Mouse (Mus musculus): Measurements from ENCODE around the gene Txn2.

Gene Txn2

GRCm38 (mm10) chr15:77914507-77914906 lies 14.3 kb downstream of the Txn2 start:
- in situ Hi-C loops (cut with MboI; ENCODE audit: low pct_unique_long_range_greater_than_20kb in 1 of 2, low sequenced_read_pairs in 2 of 2, unreplicated experiment in 1 of 2) = no loop called here

GRCm38 (mm10) chr15:77913054-77913453 lies 15.8 kb downstream of the Txn2 start:
- in situ Hi-C loops (cut with MboI; ENCODE audit: low pct_unique_long_range_greater_than_20kb in 1 of 2, low sequenced_read_pairs in 2 of 2, unreplicated experiment in 1 of 2) = no loop called here

GRCm38 (mm10) chr15:77912585-77912984 lies 16.2 kb downstream of the Txn2 start:
- in situ Hi-C loops (cut with MboI; ENCODE audit: low pct_unique_long_range_greater_than_20kb in 1 of 2, low sequenced_read_pairs in 2 of 2, unreplicated experiment in 1 of 2) = no loop called here

- in situ Hi-C loops (cut with MboI; ENCODE audit: low pct_unique_long_range_greater_than_20kb in 1 of 2, low sequenced_read_pairs in 2 of 2, unreplicated experiment in 1 of 2) = no loop called here
Measured at GRCm38 (mm10) chr15:77912048-77912447, 16.8 kb downstream of the Txn2 start.

GRCm38 (mm10) chr15:77911065-77911464 lies 17.7 kb downstream of the Txn2 start:
- in situ Hi-C loops (cut with MboI; ENCODE audit: low pct_unique_long_range_greater_than_20kb in 1 of 2, low sequenced_read_pairs in 2 of 2, unreplicated experiment in 1 of 2) = no loop called here

- in situ Hi-C loops (cut with MboI; ENCODE audit: low pct_unique_long_range_greater_than_20kb in 1 of 2, low sequenced_read_pairs in 2 of 2, unreplicated experiment in 1 of 2) = loop anchor here in 1 of 2 experiments (5.0 kb wide), 1 partner anchor 36 kb away; no protein-coding TSS in a partner anchor
Measured at GRCm38 (mm10) chr15:77907646-77908518, 20.9 kb downstream of the Txn2 start.

- in situ Hi-C loops (cut with MboI; ENCODE audit: low pct_unique_long_range_greater_than_20kb in 1 of 2, low sequenced_read_pairs in 2 of 2, unreplicated experiment in 1 of 2) = loop anchor here in 1 of 2 experiments (5.0 kb wide), 1 partner anchor 34 kb away; no protein-coding TSS in a partner anchor
Measured at GRCm38 (mm10) chr15:77906545-77906944, 22.3 kb downstream of the Txn2 start.

GRCm38 (mm10) chr15:77906081-77906480 lies 22.7 kb downstream of the Txn2 start:
- in situ Hi-C loops (cut with MboI; ENCODE audit: low pct_unique_long_range_greater_than_20kb in 1 of 2, low sequenced_read_pairs in 2 of 2, unreplicated experiment in 1 of 2) = loop anchor here in 1 of 2 experiments (5.0 kb wide), 1 partner anchor 34 kb away; no protein-coding TSS in a partner anchor

- in situ Hi-C loops (cut with MboI; ENCODE audit: low pct_unique_long_range_greater_than_20kb in 1 of 2, low sequenced_read_pairs in 2 of 2, unreplicated experiment in 1 of 2) = loop anchor here in 1 of 2 experiments (5.0 kb wide), 1 partner anchor 33 kb away; no protein-coding TSS in a partner anchor
Measured at GRCm38 (mm10) chr15:77905275-77905970, 23.4 kb downstream of the Txn2 start.

- in situ Hi-C loops (cut with MboI; ENCODE audit: low pct_unique_long_range_greater_than_20kb in 1 of 2, low sequenced_read_pairs in 2 of 2, unreplicated experiment in 1 of 2) = no loop called here
Measured at GRCm38 (mm10) chr15:77904363-77904892, 24.4 kb downstream of the Txn2 start.

GRCm38 (mm10) chr15:77903176-77903575 lies 25.6 kb downstream of the Txn2 start:
- in situ Hi-C loops (cut with MboI; ENCODE audit: low pct_unique_long_range_greater_than_20kb in 1 of 2, low sequenced_read_pairs in 2 of 2, unreplicated experiment in 1 of 2) = no loop called here

- in situ Hi-C loops (cut with MboI; ENCODE audit: low pct_unique_long_range_greater_than_20kb in 1 of 2, low sequenced_read_pairs in 2 of 2, unreplicated experiment in 1 of 2) = no loop called here
Measured at GRCm38 (mm10) chr15:77894926-77895325, 33.9 kb downstream of the Txn2 start.

- in situ Hi-C loops (cut with MboI; ENCODE audit: low pct_unique_long_range_greater_than_20kb in 1 of 2, low sequenced_read_pairs in 2 of 2, unreplicated experiment in 1 of 2) = no loop called here
Measured at GRCm38 (mm10) chr15:77893292-77893691, 35.5 kb downstream of the Txn2 start.

GRCm38 (mm10) chr15:77892420-77892819 lies 36.4 kb downstream of the Txn2 start:
- in situ Hi-C loops (cut with MboI; ENCODE audit: low pct_unique_long_range_greater_than_20kb in 1 of 2, low sequenced_read_pairs in 2 of 2, unreplicated experiment in 1 of 2) = no loop called here

- in situ Hi-C loops (cut with MboI; ENCODE audit: low pct_unique_long_range_greater_than_20kb in 1 of 2, low sequenced_read_pairs in 2 of 2, unreplicated experiment in 1 of 2) = no loop called here
Measured at GRCm38 (mm10) chr15:77891766-77892165, 37.0 kb downstream of the Txn2 start.

- in situ Hi-C loops (cut with MboI; ENCODE audit: low pct_unique_long_range_greater_than_20kb in 1 of 2, low sequenced_read_pairs in 2 of 2, unreplicated experiment in 1 of 2) = no loop called here
Measured at GRCm38 (mm10) chr15:77889761-77890422, 38.9 kb downstream of the Txn2 start.

- in situ Hi-C loops (cut with MboI; ENCODE audit: low pct_unique_long_range_greater_than_20kb in 1 of 2, low sequenced_read_pairs in 2 of 2, unreplicated experiment in 1 of 2) = no loop called here
Measured at GRCm38 (mm10) chr15:77888286-77888685, 40.5 kb downstream of the Txn2 start.

GRCm38 (mm10) chr15:77887093-77887488 lies 41.7 kb downstream of the Txn2 start:
- in situ Hi-C loops (cut with MboI; ENCODE audit: low pct_unique_long_range_greater_than_20kb in 1 of 2, low sequenced_read_pairs in 2 of 2, unreplicated experiment in 1 of 2) = no loop called here
